Mouse (Mus musculus): Measurements from ENCODE around the gene Cbx4. TPM values are rescaled to one million over a fixed set of nuclear protein-coding genes. Genes with fewer than 3 reads are reported as not detected.

The Cbx4 gene
- polyA plus RNA-seq, 1 experiment from 2014 or later, result 15.2 TPM

- Histone ChIP-seq H3K9me3 (no peaks in the 10 kb centered on the region), H3K4me1 (peaks cover 50% of the 10 kb centered on the region), H3K36me3 (no peaks in the 10 kb centered on the region), H3K4me3 (peak overlapping the region; percentile 51), H3K4me2 (replicated peaks) (peak overlapping the region; percentile 93), H3K27me3 (peaks cover 78% of the 10 kb centered on the region), H3K9ac (replicated peaks) (peak overlapping the region; percentile 70), H3K27ac (replicated peaks) (no peak overlapping the region)
- no peak for ATAC-seq (ENCODE audit: low FRiP score, low read depth)
- under 1% methylated on average over 41 of the region's 41 CpGs for WGBS
Measured at GRCm38 (mm10) chr11:119089235-119090075, 3.4 kb upstream of the Cbx4 start.

- Histone ChIP-seq H3K27me3 (peaks cover 72% of the 10 kb centered on the region), H3K27ac (replicated peaks) (no peak overlapping the region), H3K4me2 (replicated peaks) (no peak overlapping the region), H3K9ac (replicated peaks) (no peak overlapping the region), H3K9me3 (no peaks in the 10 kb centered on the region), H3K4me1 (peaks cover 58% of the 10 kb centered on the region), H3K36me3 (no peaks in the 10 kb centered on the region), H3K4me3 (0 out of 2 replicates have a peak overlapping the region, but pooled peaks have one; percentile 1)
- 1% methylated on average over 28 of the region's 28 CpGs for WGBS
- no peak for ATAC-seq (ENCODE audit: low FRiP score, low read depth)
Measured at GRCm38 (mm10) chr11:119088391-119089234, 2.6 kb upstream of the Cbx4 start.

- 0 out of 2 replicates have a peak overlapping the region, but pooled peaks have one; percentile 7 for H3K4me3 ChIP-seq
- no peaks in the 10 kb centered on the region for H3K36me3 ChIP-seq
- peaks cover 76% of the 10 kb centered on the region for H3K27me3 ChIP-seq
- no peak for ATAC-seq (ENCODE audit: low FRiP score, low read depth)
- WGBS, result 1% methylated on average over 35 of the region's 35 CpGs
- no peak overlapping the region for H3K9ac ChIP-seq (replicated peaks)
- H3K27ac ChIP-seq (replicated peaks), result no peak overlapping the region
- H3K4me1 ChIP-seq, result peaks cover 69% of the 10 kb centered on the region
- no peak overlapping the region for H3K4me2 ChIP-seq (replicated peaks)
- no peaks in the 10 kb centered on the region for H3K9me3 ChIP-seq
Measured at GRCm38 (mm10) chr11:119087301-119088082, 1.5 kb upstream of the Cbx4 start.

GRCm38 (mm10) chr11:119085279-119086062, 550 bp downstream of the Cbx4 start:
- Histone ChIP-seq H3K27ac (replicated peaks) (peak overlapping the region; percentile 100), H3K4me2 (replicated peaks) (peak overlapping the region; percentile 91), H3K4me3 (peak overlapping the region; percentile 84), H3K4me1 (peaks cover 80% of the 10 kb centered on the region), H3K9me3 (no peaks in the 10 kb centered on the region), H3K36me3 (peaks cover 10% of the 10 kb centered on the region), H3K27me3 (peaks cover 77% of the 10 kb centered on the region), H3K9ac (replicated peaks) (peak overlapping the region; percentile 93)
- peak; percentile 55 for ATAC-seq (ENCODE audit: low FRiP score, low read depth)
- WGBS, result under 1% methylated on average over 58 of the region's 66 CpGs

GRCm38 (mm10) chr11:119084446-119085278, 1.4 kb downstream of the Cbx4 start:
- WGBS, result 1% methylated on average over 17 of the region's 18 CpGs
- peak overlapping the region; percentile 91 for H3K4me2 ChIP-seq (replicated peaks)
- ATAC-seq (ENCODE audit: low FRiP score, low read depth), result no peak
- H3K4me1 ChIP-seq, result peaks cover 79% of the 10 kb centered on the region
- H3K36me3 ChIP-seq, result peaks cover 10% of the 10 kb centered on the region
- H3K27me3 ChIP-seq, result peaks cover 74% of the 10 kb centered on the region
- H3K27ac ChIP-seq (replicated peaks), result peak overlapping the region; percentile 100
- H3K4me3 ChIP-seq, result peak overlapping the region; percentile 84
- peak overlapping the region; percentile 93 for H3K9ac ChIP-seq (replicated peaks)
- H3K9me3 ChIP-seq, result no peaks in the 10 kb centered on the region

- ATAC-seq (ENCODE audit: low FRiP score, low read depth), result no peak
- peak overlapping the region; percentile 93 for H3K9ac ChIP-seq (replicated peaks)
- no peaks in the 10 kb centered on the region for H3K9me3 ChIP-seq
- peaks cover 10% of the 10 kb centered on the region for H3K36me3 ChIP-seq
- peak overlapping the region; percentile 84 for H3K4me3 ChIP-seq
- peaks cover 74% of the 10 kb centered on the region for H3K27me3 ChIP-seq
- H3K4me1 ChIP-seq, result peaks cover 79% of the 10 kb centered on the region
- no peak overlapping the region for H3K27ac ChIP-seq (replicated peaks)
- H3K4me2 ChIP-seq (replicated peaks), result peak overlapping the region; percentile 91
- WGBS, result 2% methylated on average over 28 of the region's 28 CpGs
Measured at GRCm38 (mm10) chr11:119083724-119084445, 2.1 kb downstream of the Cbx4 start.

- ATAC-seq (ENCODE audit: low FRiP score, low read depth), result no peak
- WGBS, result 6% methylated on average over 20 of the region's 20 CpGs
- Histone ChIP-seq H3K27me3 (peaks cover 64% of the 10 kb centered on the region), H3K27ac (replicated peaks) (no peak overlapping the region), H3K4me3 (peak overlapping the region; percentile 84), H3K9ac (replicated peaks) (0 out of 2 replicates have a peak overlapping the region, but pooled peaks have one; percentile 93), H3K4me1 (peaks cover 80% of the 10 kb centered on the region), H3K4me2 (replicated peaks) (peak overlapping the region; percentile 91), H3K36me3 (peaks cover 10% of the 10 kb centered on the region), H3K9me3 (no peaks in the 10 kb centered on the region)
Measured at GRCm38 (mm10) chr11:119082638-119083599, 3.1 kb downstream of the Cbx4 start.

GRCm38 (mm10) chr11:119081839-119082637, 4.0 kb downstream of the Cbx4 start:
- peaks cover 78% of the 10 kb centered on the region for H3K4me1 ChIP-seq
- no peak for ATAC-seq (ENCODE audit: low FRiP score, low read depth)
- 10% methylated on average over 21 of the region's 21 CpGs for WGBS
- no peak overlapping the region; the same call in 1 of the 2 replicates for H3K9ac ChIP-seq (replicated peaks)
- no peaks in the 10 kb centered on the region for H3K9me3 ChIP-seq
- H3K27ac ChIP-seq (replicated peaks), result no peak overlapping the region
- peaks cover 56% of the 10 kb centered on the region for H3K27me3 ChIP-seq
- H3K36me3 ChIP-seq, result peaks cover 10% of the 10 kb centered on the region
- peak overlapping the region; percentile 20 for H3K4me3 ChIP-seq
- peak overlapping the region; percentile 29 for H3K4me2 ChIP-seq (replicated peaks)
